Mouse (Mus musculus) kidney, postnatal 0 days (tissue): ENCODE data around the gene Lpar3. TPM values are rescaled to one million over a fixed set of nuclear protein-coding genes. Genes with fewer than 3 reads are reported as not detected.

Experiments used
- ATAC-seq: fragments of 200-750 bp; cut with Nextera tagmentation; replicated peaks from 2 replicates; pipeline ENCODE4 v1.8.0; 2017; ENCODE audit warnings: low read depth, moderate number of reproducible peaks, moderate TSS enrichment, moderate library complexity; ENCODE audit not compliant: low FRiP score
- DNase-seq: peaks from one replicate; pipeline ENCODE4 v3.0.0-alpha.2; 2016; ENCODE audit warnings: low spot score
- H3K27ac ChIP-seq: fragments of 300-500 bp; sonication (generic); 2 replicates; pipeline ENCODE4 v1.5.1; 2014; ENCODE audit warnings: mild to moderate bottlenecking
- H3K27me3 ChIP-seq: fragments of 300-500 bp; sonication (generic); 2 replicates; pipeline ENCODE4 v1.6.1; 2014; ENCODE audit warnings: low read length, mixed read lengths; ENCODE audit not compliant: insufficient read depth
- H3K36me3 ChIP-seq: fragments of 300-500 bp; sonication (generic); 2 replicates; pipeline ENCODE4 v1.6.1; 2014; ENCODE audit warnings: low read length, mixed read lengths; ENCODE audit not compliant: insufficient read depth
- H3K4me1 ChIP-seq: fragments of 300-500 bp; sonication (generic); replicated peaks from 2 replicates; pipeline ENCODE4 v1.6.1; 2014; ENCODE audit warnings: antibody characterized with exemption, low read length, mixed read lengths; ENCODE audit not compliant: insufficient read depth
- H3K4me2 ChIP-seq: fragments of 300-500 bp; sonication (generic); 2 replicates; pipeline ENCODE4 v1.6.1; 2014; ENCODE audit warnings: mild to moderate bottlenecking, low read length, moderate library complexity, mixed read lengths
- H3K4me3 ChIP-seq: fragments of 300-500 bp; sonication (generic); replicated peaks from 2 replicates; pipeline ENCODE4 v1.5.1; 2014; ENCODE audit warnings: low read depth, low read length
- H3K9ac ChIP-seq: fragments of 300-500 bp; sonication (generic); 2 replicates; pipeline ENCODE4 v1.6.1; 2014; ENCODE audit warnings: low read depth, low read length
- H3K9me3 ChIP-seq: fragments of 300-500 bp; sonication (generic); replicated peaks from 2 replicates; pipeline ENCODE4 v1.6.1; 2016; ENCODE audit warnings: low read length, inconsistent platforms, mixed read lengths
- CTCF ChIP-seq: IDR thresholded peaks from 2 replicates; pipeline ENCODE4 v1.5.1; 2016; ENCODE audit warnings: antibody characterized with exemption, low read depth, mild to moderate bottlenecking, moderate library complexity
- WGBS: fragments of 180-500 bp; shearing (Covaris S2); extraction: QIAGEN DNeasy Blood & Tissue Kit; methylation state at CpG from one replicate; pipeline ENCODE4 v1.1.7; 2014; 5-methylcytosine and 5-hydroxymethylcytosine counted together
- polyA plus RNA-seq: library from polyadenylated mRNA; unstranded; fragments of >200 nt; fragmentation: Nextera tagmentation; extraction: Ambion mirVana; gene quantifications from 2 replicates; pipeline ENCODE4 v1.2.1, GENCODE M21; 2015

The Lpar3 gene
- polyA plus RNA-seq, 1 experiment from 2014 or later = 2.6 TPM

DNA sequence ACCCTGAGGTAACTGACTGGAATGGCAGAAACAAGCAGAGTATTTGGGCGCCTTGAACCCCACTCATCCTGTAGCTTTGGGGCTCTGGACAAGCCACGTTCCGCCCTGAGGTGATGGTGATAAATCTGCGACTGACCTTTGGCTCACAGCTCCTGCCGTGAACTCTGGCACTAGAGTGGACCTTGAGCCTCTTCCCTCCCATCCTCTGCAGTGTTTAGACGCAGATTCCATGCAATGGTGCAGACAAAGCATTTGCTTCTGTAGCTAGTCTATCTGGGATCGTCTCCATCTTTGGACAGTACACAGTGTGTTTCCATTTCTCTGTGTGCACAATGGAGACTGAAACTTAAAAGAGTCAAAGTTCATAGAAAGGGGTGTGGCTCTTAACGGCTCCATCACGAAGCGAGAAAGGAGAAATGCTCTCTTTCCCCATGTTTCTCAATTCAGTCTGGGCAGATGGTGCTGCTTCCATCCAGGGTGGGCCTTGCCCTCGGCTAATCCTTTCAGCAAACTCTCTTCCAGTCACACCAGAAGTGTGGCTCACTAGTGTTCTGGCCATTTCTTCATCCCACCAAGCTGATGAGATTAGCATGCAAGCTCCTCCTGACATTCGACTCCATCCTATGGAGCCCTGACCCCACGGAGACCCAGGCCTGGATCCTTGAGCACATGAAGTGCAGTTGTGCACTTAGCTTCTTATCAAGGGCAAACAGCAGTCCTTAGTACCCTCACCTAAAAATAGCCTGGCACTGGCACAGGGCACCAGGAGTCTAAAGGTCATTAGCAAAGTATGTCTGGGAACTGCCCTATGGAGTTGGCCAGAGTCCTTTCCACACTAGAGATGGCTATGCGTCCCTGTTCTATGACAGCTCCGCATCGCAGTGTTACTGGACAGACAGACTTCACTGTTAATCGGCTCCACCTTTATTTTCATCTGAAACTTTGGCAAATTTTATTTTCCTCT lies 23.7 kb upstream of the Lpar3 start:
- 71% methylated on average over 17 of the region's 17 CpGs for WGBS

DNA sequence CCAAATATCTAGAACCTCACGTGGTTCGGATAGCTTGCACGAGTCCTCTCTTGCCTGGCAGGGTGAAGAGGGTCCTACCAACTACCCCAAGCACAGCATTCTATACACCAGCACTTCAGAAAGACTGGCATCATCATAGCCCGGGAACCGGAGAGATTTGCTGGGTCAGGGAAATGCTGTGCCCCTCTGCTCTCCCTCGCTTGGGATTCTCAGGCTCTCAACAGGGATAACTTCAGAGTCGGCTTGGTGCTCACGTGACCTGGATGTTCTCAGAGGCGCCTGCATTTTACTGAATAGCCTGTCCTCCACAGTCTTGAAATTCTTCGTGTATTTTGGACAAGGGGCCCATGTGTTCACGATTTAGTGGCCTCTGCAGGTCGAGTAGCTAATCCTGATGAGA lies 23.0 kb upstream of the Lpar3 start:
- Histone ChIP-seq H3K4me3 (no peak overlapping the region), H3K9ac (no peak overlapping the region), H3K27me3 (no peaks in the 10 kb centered on the region), H3K4me1 (no peaks in the 10 kb centered on the region), H3K27ac (no peak overlapping the region), H3K4me2 (no peak overlapping the region), H3K9me3 (no peaks in the 10 kb centered on the region), H3K36me3 (no peaks in the 10 kb centered on the region)
- DNase-seq (no peak), ATAC-seq (no peak)
- no peak for TF ChIP-seq CTCF
- 88% methylated on average over 12 of the region's 12 CpGs for WGBS

More for the DNA sequence above, 23.7 kb upstream of the Lpar3 start:
- Histone ChIP-seq H3K27ac (no peak overlapping the region), H3K9me3 (no peaks in the 10 kb centered on the region), H3K9ac (no peak overlapping the region), H3K27me3 (no peaks in the 10 kb centered on the region), H3K4me2 (no peak overlapping the region), H3K4me1 (no peaks in the 10 kb centered on the region), H3K36me3 (no peaks in the 10 kb centered on the region), H3K4me3 (no peak overlapping the region)
- ATAC-seq = no peak
- DNase-seq = no peak
- TF ChIP-seq CTCF = no peak

DNA sequence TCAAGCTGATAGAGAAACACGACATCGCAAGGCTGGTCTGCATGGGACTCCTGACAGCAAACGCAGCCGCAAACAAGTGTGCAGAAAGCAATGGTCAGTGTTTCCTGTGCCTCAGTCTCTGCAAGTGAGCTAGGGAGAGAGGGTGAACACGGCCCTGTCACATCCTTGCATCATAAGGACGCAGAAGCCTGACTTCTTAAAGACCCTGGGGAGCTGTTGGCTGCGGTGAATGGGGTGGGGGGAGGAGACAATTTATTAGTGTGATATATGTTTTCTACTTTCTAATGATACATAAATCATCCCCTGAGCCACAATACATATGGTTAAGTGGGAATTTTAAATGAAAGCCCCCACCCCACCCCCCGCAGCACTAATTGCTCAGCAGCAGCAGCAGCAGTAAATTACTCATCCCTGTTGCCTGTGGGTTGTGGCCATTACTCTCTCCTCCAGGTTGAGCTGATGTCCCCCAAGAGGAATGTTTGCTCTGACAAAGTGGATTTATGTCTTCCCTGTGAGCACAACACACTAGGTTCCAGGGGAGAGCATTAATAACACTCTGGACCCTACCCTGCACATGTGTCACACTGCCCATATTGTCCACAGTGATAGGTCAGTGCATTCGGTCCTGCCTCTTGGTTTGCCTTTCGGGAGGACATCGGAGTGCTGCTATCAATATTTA lies 21.8 kb upstream of the Lpar3 start:
- no peaks in the 10 kb centered on the region for H3K36me3 ChIP-seq
- DNase-seq = peak; percentile 15
- no peaks in the 10 kb centered on the region for H3K4me1 ChIP-seq
- H3K4me2 ChIP-seq = no peak overlapping the region
- H3K9ac ChIP-seq = no peak overlapping the region
- no peak overlapping the region for H3K27ac ChIP-seq
- WGBS = 34% methylated on average over 11 of the region's 11 CpGs
- no peak for ATAC-seq
- no peak for TF ChIP-seq CTCF
- H3K4me3 ChIP-seq = no peak overlapping the region
- no peaks in the 10 kb centered on the region for H3K9me3 ChIP-seq
- no peaks in the 10 kb centered on the region for H3K27me3 ChIP-seq

DNA sequence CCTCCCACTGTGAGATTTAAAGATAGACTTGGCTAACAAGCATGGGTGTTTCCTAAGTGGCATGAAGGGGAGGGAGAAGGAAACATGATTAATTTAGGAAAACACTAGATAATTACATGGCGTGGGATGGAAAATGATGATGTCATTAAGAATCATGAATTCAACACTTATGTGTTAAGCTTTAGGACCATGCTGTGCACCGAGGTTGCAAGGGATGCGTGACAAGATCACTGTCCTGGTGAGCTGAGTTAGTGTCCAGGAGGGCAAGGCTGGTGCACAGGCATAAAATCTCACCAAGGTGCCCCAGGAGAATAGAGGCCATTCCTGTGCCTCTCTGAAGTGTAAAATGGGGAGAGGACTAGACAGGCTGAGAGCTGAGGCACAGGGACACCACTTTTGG lies 21.3 kb upstream of the Lpar3 start:
- 39% methylated on average over 3 of the region's 3 CpGs for WGBS
- H3K9me3 ChIP-seq = no peaks in the 10 kb centered on the region
- no peak overlapping the region for H3K4me2 ChIP-seq
- ATAC-seq = no peak
- no peak for TF ChIP-seq CTCF
- H3K4me1 ChIP-seq = no peaks in the 10 kb centered on the region
- H3K36me3 ChIP-seq = no peaks in the 10 kb centered on the region
- no peak overlapping the region for H3K27ac ChIP-seq
- H3K27me3 ChIP-seq = no peaks in the 10 kb centered on the region
- DNase-seq = no peak
- no peak overlapping the region for H3K4me3 ChIP-seq
- no peak overlapping the region for H3K9ac ChIP-seq

DNA sequence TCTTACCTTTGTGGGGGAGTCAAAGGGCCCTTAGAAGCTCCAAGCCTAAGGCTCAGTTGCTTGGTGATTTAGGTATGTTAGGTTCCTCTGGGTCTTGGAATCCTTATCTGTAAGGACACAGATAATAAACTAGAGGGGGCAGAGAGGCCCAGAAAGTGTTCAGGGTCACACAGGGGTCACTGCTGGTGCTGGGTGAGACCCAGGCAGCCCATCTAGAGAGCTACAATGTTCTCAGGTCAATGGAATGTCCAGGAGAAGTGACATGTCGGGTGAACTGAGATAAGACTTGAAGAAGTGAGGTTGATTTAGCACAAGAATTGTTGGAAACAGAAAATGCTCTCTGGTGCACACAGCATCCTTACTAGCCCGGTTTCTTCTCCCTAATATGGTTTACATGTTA lies 16.4 kb upstream of the Lpar3 start:
- 49% methylated on average over 2 of the region's 2 CpGs for WGBS
- no peak overlapping the region for H3K4me3 ChIP-seq
- no peaks in the 10 kb centered on the region for H3K36me3 ChIP-seq
- H3K4me1 ChIP-seq = no peaks in the 10 kb centered on the region
- no peaks in the 10 kb centered on the region for H3K9me3 ChIP-seq
- H3K27ac ChIP-seq = no peak overlapping the region
- no peak overlapping the region for H3K4me2 ChIP-seq
- no peak for DNase-seq
- no peak for ATAC-seq
- H3K27me3 ChIP-seq = no peaks in the 10 kb centered on the region
- no peak for TF ChIP-seq CTCF
- no peak overlapping the region for H3K9ac ChIP-seq

DNA sequence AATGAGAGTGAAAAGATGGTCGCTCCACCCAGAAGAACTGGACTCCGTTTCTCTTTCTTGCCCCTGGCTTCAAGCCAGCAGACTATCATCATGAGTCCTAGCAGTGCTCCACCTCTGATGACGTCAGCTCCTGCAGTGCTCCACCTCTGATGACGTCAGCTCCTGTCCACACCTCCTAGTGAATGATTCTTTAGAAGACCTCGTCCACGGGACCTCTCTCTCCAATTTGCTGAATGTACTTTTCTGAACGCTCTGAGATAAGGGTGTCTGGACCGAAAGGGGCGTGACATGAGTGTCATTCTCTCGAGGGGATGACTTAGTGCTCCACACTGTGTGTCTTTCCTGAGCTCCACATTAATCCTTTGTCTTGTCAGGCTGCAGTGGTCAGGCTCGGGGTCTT lies 15.5 kb upstream of the Lpar3 start:
- no peaks in the 10 kb centered on the region for H3K27me3 ChIP-seq
- ATAC-seq = no peak
- TF ChIP-seq CTCF = no peak
- DNase-seq = no peak
- no peak overlapping the region for H3K27ac ChIP-seq
- no peaks in the 10 kb centered on the region for H3K36me3 ChIP-seq
- no peak overlapping the region for H3K4me3 ChIP-seq
- no peaks in the 10 kb centered on the region for H3K4me1 ChIP-seq
- H3K9me3 ChIP-seq = no peaks in the 10 kb centered on the region
- H3K9ac ChIP-seq = no peak overlapping the region
- no peak overlapping the region for H3K4me2 ChIP-seq
- 70% methylated on average over 11 of the region's 11 CpGs for WGBS
